In genomic region chr16:14131376-14131775, GRCm38 (mm10) we compare ENCODE assay signal across 21 mouse cellular contexts. TPM values are rescaled to one million over a fixed set of nuclear protein-coding genes. Genes with fewer than 3 reads are reported as not detected.
DNase-seq lines count a peak whose midpoint lies in the region; ATAC-seq and TF ChIP-seq lines count a peak whose summit lies in the region.
"Had no signal": no experiment of that assay in that cellular context is flagged by ENCODE, and none has a peak within 500 bp of the region (broad histone marks: within the 10 kb centered on the region; RNA-seq: fewer than 3 reads in every experiment).

No protein-coding gene starts in this region.

- H3K9me3 ChIP-seq in forebrain, postnatal 0 days (ENCODE audit: low read length): no peaks in the 10 kb centered on the region
- H3K9me3 ChIP-seq in forebrain, embryonic 16.5 days (ENCODE audit: control insufficient read depth, low read length): no peaks in the 10 kb centered on the region
- no peaks in the 10 kb centered on the region for H3K9me3 ChIP-seq in stomach, postnatal 0 days (ENCODE audit: control insufficient read depth, low read length)
- H3K9me3 ChIP-seq: G1E; heart, embryonic 13.5 days; hindbrain, embryonic 15.5 days; midbrain, embryonic 10.5 days; neural tube, embryonic 13.5 days had no signal

- H3K27ac ChIP-seq in forebrain, postnatal 0 days (ENCODE audit: low read depth, low read length): no peak overlapping the region
- no peak overlapping the region for H3K27ac ChIP-seq in forebrain, embryonic 16.5 days (ENCODE audit: low read length)
- no peak overlapping the region for H3K27ac ChIP-seq in stomach, postnatal 0 days (replicated peaks)
- H3K27ac ChIP-seq: heart, embryonic 13.5 days; hindbrain, embryonic 15.5 days; left cerebral cortex, adult 2 months; midbrain, embryonic 10.5 days; neural tube, embryonic 13.5 days had no signal

- TF ChIP-seq EP300 in stomach, postnatal 0 days (optimal IDR thresholded peaks at IDR 0.05): no peak

- H3K4me2 ChIP-seq in forebrain, postnatal 0 days (ENCODE audit: low read depth): no peak overlapping the region
- H3K4me2 ChIP-seq in forebrain, embryonic 16.5 days (ENCODE audit: low read length): no peak overlapping the region
- no peak overlapping the region for H3K4me2 ChIP-seq in stomach, postnatal 0 days (replicated peaks; ENCODE audit: low read depth)
- H3K4me2 ChIP-seq: heart, embryonic 13.5 days; hindbrain, embryonic 15.5 days; lung, embryonic 14.5 days; neural tube, embryonic 13.5 days had no signal

- H3K27me3 ChIP-seq in forebrain, postnatal 0 days (ENCODE audit: insufficient read depth, low read length): no peaks in the 10 kb centered on the region
- no peaks in the 10 kb centered on the region for H3K27me3 ChIP-seq in forebrain, embryonic 16.5 days (replicated peaks; ENCODE audit: control insufficient read depth, insufficient read depth, low read length)
- no peaks in the 10 kb centered on the region for H3K27me3 ChIP-seq in stomach, postnatal 0 days (ENCODE audit: control insufficient read depth, insufficient read depth, low read length)
- H3K27me3 ChIP-seq: heart, embryonic 13.5 days; hindbrain, embryonic 15.5 days; neural tube, embryonic 13.5 days had no signal

- H3K9ac ChIP-seq in forebrain, postnatal 0 days: no peak overlapping the region
- no peak overlapping the region for H3K9ac ChIP-seq in forebrain, embryonic 16.5 days (replicated peaks; ENCODE audit: low read depth, low read length)
- H3K9ac ChIP-seq in stomach, postnatal 0 days (ENCODE audit: low read length): no peak overlapping the region
- H3K9ac ChIP-seq: heart, embryonic 13.5 days; hindbrain, embryonic 15.5 days; lung, embryonic 14.5 days; neural tube, embryonic 13.5 days had no signal

- 81% methylated on average over 3 of the region's 3 CpGs for WGBS in forebrain, postnatal 0 days
- WGBS in forebrain, embryonic 16.5 days: 85% methylated on average over 3 of the region's 3 CpGs
- WGBS in stomach, postnatal 0 days: 73% methylated on average over 3 of the region's 3 CpGs

- H3K4me3 ChIP-seq in forebrain, postnatal 0 days (ENCODE audit: low read depth, low read length): no peak overlapping the region
- H3K4me3 ChIP-seq in forebrain, embryonic 16.5 days (replicated peaks; ENCODE audit: low read length): no peak overlapping the region
- H3K4me3 ChIP-seq in stomach, postnatal 0 days (ENCODE audit: low read depth, low read length): no peak overlapping the region
- H3K4me3 ChIP-seq: heart, embryonic 13.5 days; hindbrain, embryonic 15.5 days; left cerebral cortex, adult 2 months; midbrain, embryonic 10.5 days; neural tube, embryonic 13.5 days had no signal

- H3K36me3 ChIP-seq in forebrain, postnatal 0 days (ENCODE audit: insufficient read depth): peaks cover 90% of the 10 kb centered on the region
- H3K36me3 ChIP-seq in forebrain, embryonic 16.5 days (ENCODE audit: control insufficient read depth, insufficient read depth): peaks cover 46% of the 10 kb centered on the region
- H3K36me3 ChIP-seq in stomach, postnatal 0 days (ENCODE audit: control insufficient read depth, insufficient read depth, low read length): peaks cover 18% of the 10 kb centered on the region

- TF ChIP-seq CTCF in forebrain, postnatal 0 days (IDR thresholded peaks at IDR 0.05; ENCODE audit: low read depth): peak; percentile 37
- peak; percentile 43 for TF ChIP-seq CTCF in stomach, postnatal 0 days (IDR thresholded peaks at IDR 0.05; ENCODE audit: low read depth)

- ATAC-seq in forebrain, postnatal 0 days: no peak; the same call in 1 of the 2 replicates
- ATAC-seq in forebrain, embryonic 16.5 days: no peak
- ATAC-seq in stomach, postnatal 0 days (ENCODE audit: low FRiP score, low TSS enrichment): no peak
- ATAC-seq: forebrain, embryonic 14.5 days had no signal

- no peaks in the 10 kb centered on the region for H3K4me1 ChIP-seq in forebrain, postnatal 0 days (ENCODE audit: insufficient read depth)
- H3K4me1 ChIP-seq in forebrain, embryonic 16.5 days (replicated peaks; ENCODE audit: control insufficient read depth, insufficient read depth, low read length): no peaks in the 10 kb centered on the region
- no peaks in the 10 kb centered on the region for H3K4me1 ChIP-seq in stomach, postnatal 0 days (replicated peaks; ENCODE audit: control insufficient read depth, insufficient read depth)
- H3K4me1 ChIP-seq: heart, embryonic 13.5 days; hindbrain, embryonic 15.5 days; midbrain, embryonic 10.5 days; neural tube, embryonic 13.5 days had no signal

- DNase-seq in forebrain, postnatal 0 days: peak; percentile 8
- peak; percentile 7 for DNase-seq in kidney, postnatal 14 days
- no peak for DNase-seq in kidney, postnatal 25 days
- DNase-seq in lung, postnatal 36 days: peak; percentile 44
- no peak for DNase-seq in lung, postnatal 10 days
- DNase-seq in stomach, postnatal 0 days (ENCODE audit: low spot score): no peak
- no peak for DNase-seq in cerebellum, adult 8-10 months
- DNase-seq: B cell, adult 2 months; cerebellum, postnatal 14 days; heart, postnatal 36 days; lung, embryonic 14.5 days; spleen, adult 18-20 months; thymus, adult 2 months had no signal

RNA-seq across cellular contexts. Expression of gene Nde1, which starts 31.7 kb away (rescaled TPM):
- total RNA-seq in forebrain, postnatal 0 days (2014; rRNA removed): 11.9 and 14.1 TPM in 2 replicates
- polyA plus RNA-seq in forebrain, postnatal 0 days (2015; fragmentation: Nextera tagmentation; extraction: Ambion mirVana): 15.2 and 17.7 TPM in 2 replicates
- polyA plus RNA-seq in forebrain, embryonic 16.5 days (2015; fragmentation: Nextera tagmentation; extraction: Ambion mirVana): 50.6 and 61.3 TPM in 2 replicates
- 26.5 and 30.1 TPM in 2 replicates for polyA plus RNA-seq in stomach, postnatal 0 days (2015; fragmentation: Nextera tagmentation; extraction: Ambion mirVana)

RNA-seq across cellular contexts. Expression of gene Marf1, which starts 31.8 kb away (rescaled TPM):
- 22.4 and 26.4 TPM in 2 replicates for total RNA-seq in forebrain, postnatal 0 days (2014; rRNA removed)
- 6.5 and 8.6 TPM in 2 replicates for polyA plus RNA-seq in forebrain, postnatal 0 days (2015; fragmentation: Nextera tagmentation; extraction: Ambion mirVana)
- 17.3 and 21.9 TPM in 2 replicates for polyA plus RNA-seq in forebrain, embryonic 16.5 days (2015; fragmentation: Nextera tagmentation; extraction: Ambion mirVana)
- 6.2 and 6.3 TPM in 2 replicates for polyA plus RNA-seq in stomach, postnatal 0 days (2015; fragmentation: Nextera tagmentation; extraction: Ambion mirVana)

Comparison
In these comparisons a context has a peak if more than half of its experiments do, and no peak if none do; other contexts are left out.
1. DNase-seq: peak in forebrain, postnatal 0 days (single experiment), kidney, postnatal 14 days (single experiment) and lung, postnatal 36 days (single experiment); none in kidney, postnatal 25 days (0 of 2), lung, postnatal 10 days (single experiment), stomach, postnatal 0 days (single experiment) and cerebellum, adult 8-10 months (single experiment).